Mouse (Mus musculus) MEL (cell line): ENCODE results near the gene Mgst3. TPM values are rescaled to one million over a fixed set of nuclear protein-coding genes. Genes with fewer than 3 reads are reported as not detected.

Experiments used
- DNase-seq: peaks from one replicate; pipeline ENCODE4 v3.0.0; 2011; ENCODE audit warnings: low read depth, low spot score
- H3K27ac ChIP-seq: 2 replicates; pipeline ENCODE4 v1.5.1; 2012; ENCODE audit warnings: low read depth, mild to moderate bottlenecking, control low read depth, low read length, moderate library complexity; ENCODE audit not compliant: control insufficient read depth
- H3K27me3 ChIP-seq, 2 experiments: fragments of 150-350 bp in 1 of 2; sonication (generic) in 1 of 2; 2 replicates each; pipeline ENCODE4 v1.6.1; 2012; ENCODE audit warnings: low read length in 2 of 2, mild to moderate bottlenecking in 2 of 2, improper control_type of control experiment in 1 of 2, moderate library complexity in 1 of 2; ENCODE audit not compliant: insufficient read depth in 2 of 2, control insufficient read depth in 1 of 2
- H3K36me3 ChIP-seq, 2 experiments: 2 replicates each; pipeline ENCODE4 v1.6.1; 2012 to 2014; ENCODE audit warnings: low read length in 2 of 2, improper control_type of control experiment in 1 of 2, inconsistent platforms in 1 of 2, mild to moderate bottlenecking in 1 of 2; ENCODE audit not compliant: insufficient read depth in 2 of 2, control insufficient read depth in 1 of 2
- H3K4me1 ChIP-seq, 2 experiments: fragments of 150-350 bp in 1 of 2; sonication (generic) in 1 of 2; 2 replicates each; pipeline ENCODE4 v1.6.1; 2012; ENCODE audit warnings: low read length in 2 of 2, improper control_type of control experiment in 1 of 2, mild to moderate bottlenecking in 1 of 2; ENCODE audit not compliant: insufficient read depth in 2 of 2, control insufficient read depth in 1 of 2
- H3K4me3 ChIP-seq, 2 experiments: fragments of 150-350 bp in 1 of 2; sonication (generic) in 1 of 2; 2 replicates each; pipeline ENCODE4 v1.5.1; 2012; ENCODE audit warnings: low read depth in 2 of 2, low read length in 2 of 2, mild to moderate bottlenecking in 2 of 2, moderate library complexity in 2 of 2, control low read depth in 1 of 2, improper control_type of control experiment in 1 of 2; ENCODE audit not compliant: control insufficient read depth in 1 of 2, insufficient read depth in 1 of 2
- H3K79me2 ChIP-seq: 2 replicates; pipeline ENCODE4 v1.6.1; 2012; ENCODE audit warnings: mild to moderate bottlenecking, low read length, moderate library complexity; ENCODE audit not compliant: control insufficient read depth, poor library complexity, insufficient read depth
- H3K9ac ChIP-seq: 2 replicates; pipeline ENCODE4 v1.6.1; 2012; ENCODE audit warnings: low read depth, mild to moderate bottlenecking, control low read depth, low read length, moderate library complexity; ENCODE audit not compliant: control insufficient read depth, poor library complexity, severe bottlenecking
- H3K9me3 ChIP-seq: fragments of 150-350 bp; sonication (generic); replicated peaks from 2 replicates; pipeline ENCODE4 v1.6.1; 2012; ENCODE audit warnings: mild to moderate bottlenecking, low read length, improper control_type of control experiment, moderate library complexity; ENCODE audit not compliant: insufficient read depth
- BHLHE40 ChIP-seq: IDR thresholded peaks from 2 replicates; pipeline ENCODE4 v1.6.1; 2012; ENCODE audit warnings: low read depth, mild to moderate bottlenecking, inconsistent platforms, low read length, improper control_type of control experiment, borderline replicate concordance
- CHD1 ChIP-seq: IDR thresholded peaks from 2 replicates; pipeline ENCODE4 v1.6.1; 2012; ENCODE audit warnings: low read depth, mild to moderate bottlenecking, inconsistent platforms, low read length, improper control_type of control experiment
- E2F4 ChIP-seq: IDR thresholded peaks from 2 replicates; pipeline ENCODE4 v1.6.1; 2011; ENCODE audit warnings: low read depth, low read length, improper control_type of control experiment, borderline replicate concordance
- ELF1 ChIP-seq: IDR thresholded peaks from 2 replicates; pipeline ENCODE4 v1.6.1; 2014; ENCODE audit warnings: low read depth, mild to moderate bottlenecking, inconsistent platforms, low read length, improper control_type of control experiment, moderate library complexity
- EP300 ChIP-seq, 2 experiments: IDR thresholded peaks; 2 replicates each; pipeline ENCODE4 v1.6.1; 2011; ENCODE audit warnings: improper control_type of control experiment in 2 of 2, low read length in 2 of 2, low read depth in 1 of 2, mild to moderate bottlenecking in 1 of 2
- JUND ChIP-seq: IDR thresholded peaks from 2 replicates; pipeline ENCODE4 v1.6.1; 2011; ENCODE audit warnings: low read depth, mild to moderate bottlenecking, improper control_type of control experiment, low read length
- MAFK ChIP-seq: IDR thresholded peaks from 2 replicates; pipeline ENCODE4 v1.6.1; 2011; ENCODE audit warnings: low read depth, mild to moderate bottlenecking, low read length, improper control_type of control experiment, borderline replicate concordance
- MAX ChIP-seq: IDR thresholded peaks from 2 replicates; pipeline ENCODE4 v1.6.1; 2011; ENCODE audit warnings: low read length, improper control_type of control experiment
- MEF2A ChIP-seq: IDR thresholded peaks from 2 replicates; pipeline ENCODE4 v1.6.1; 2014; ENCODE audit warnings: low read depth, mild to moderate bottlenecking, inconsistent platforms, low read length, improper control_type of control experiment; ENCODE audit not compliant: poor library complexity, insufficient replicate concordance, severe bottlenecking; ENCODE audit errors: extremely low read depth
- MYB ChIP-seq: IDR thresholded peaks from 2 replicates; pipeline ENCODE4 v1.6.1; 2011; ENCODE audit warnings: mild to moderate bottlenecking, low read depth, low read length, improper control_type of control experiment
- NRF1 ChIP-seq: IDR thresholded peaks from 2 replicates; pipeline ENCODE4 v1.6.1; 2014; ENCODE audit warnings: low read depth, mild to moderate bottlenecking, inconsistent platforms, low read length, improper control_type of control experiment, moderate library complexity; ENCODE audit not compliant: poor library complexity, insufficient read depth, severe bottlenecking
- POLR2A ChIP-seq, 2 experiments: IDR thresholded peaks; 2 replicates each; pipeline ENCODE4 v1.6.1; 2011 to 2012; ENCODE audit warnings: low read length in 2 of 2, mild to moderate bottlenecking in 2 of 2, control low read depth in 1 of 2, improper control_type of control experiment in 1 of 2, low read depth in 1 of 2, moderate library complexity in 1 of 2; ENCODE audit not compliant: control insufficient read depth in 1 of 2, insufficient read depth in 1 of 2, poor library complexity in 1 of 2
- POLR2AphosphoS5 ChIP-seq: IDR thresholded peaks from 2 replicates; pipeline ENCODE4 v1.6.1; 2012; ENCODE audit warnings: low read depth, borderline replicate concordance, mild to moderate bottlenecking, inconsistent platforms, low read length, moderate library complexity, mixed read lengths
- RAD21 ChIP-seq: IDR thresholded peaks from 2 replicates; pipeline ENCODE4 v1.6.1; 2011; ENCODE audit warnings: mild to moderate bottlenecking, low read depth, low read length, improper control_type of control experiment
- USF1 ChIP-seq: IDR thresholded peaks from 2 replicates; pipeline ENCODE4 v1.6.1; 2014; ENCODE audit warnings: low read depth, mild to moderate bottlenecking, inconsistent platforms, low read length, improper control_type of control experiment, moderate library complexity
- polyA plus RNA-seq, 2 experiments: library from polyadenylated mRNA; stranded (reverse) in 1 of 2; unstranded in 1 of 2; fragments of >175 nt in 1 of 2; fragments of >200 nt in 1 of 2; gene quantifications; 2 replicates each; pipeline versions ENCODE4 v1.2.1 to v1.2.4; 2012; ENCODE audit warnings: low replicate concordance in 2 of 2, low read depth in 1 of 2; ENCODE audit not compliant: insufficient read length in 2 of 2, insufficient read depth in 1 of 2, missing spikeins in 1 of 2
- total RNA-seq: library from RNA; depleted of rRNA; stranded (reverse); fragments of 300-350 nt; gene quantifications from 2 replicates; pipeline ENCODE4 v1.2.3, GENCODE M21; 2012

The Mgst3 gene
- total and polyA plus RNA-seq, 3 experiments: 17.0 to 33.2 TPM; not detected in 1

DNA sequence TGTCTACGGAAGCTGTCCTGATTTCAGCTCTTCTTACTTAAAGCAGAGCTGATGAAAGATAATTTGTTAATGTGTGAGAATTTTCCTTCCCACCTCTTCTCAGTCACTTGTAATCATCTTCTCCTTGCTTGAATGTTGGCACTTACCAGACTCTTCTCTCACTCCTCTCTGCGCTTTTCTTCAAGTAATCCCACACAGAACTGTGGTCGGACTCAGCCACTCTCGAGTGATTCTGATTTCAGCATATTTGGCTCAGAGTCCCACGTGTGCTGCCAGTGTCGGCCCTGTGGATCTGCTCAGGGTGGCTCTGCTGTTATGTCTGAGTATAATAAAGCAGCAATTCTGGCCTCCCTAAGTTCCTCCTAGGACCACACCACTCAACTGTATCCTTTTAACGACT is 43.5 kb upstream of the Mgst3 start (continued):
- TF ChIP-seq RAD21: no peak

DNA sequence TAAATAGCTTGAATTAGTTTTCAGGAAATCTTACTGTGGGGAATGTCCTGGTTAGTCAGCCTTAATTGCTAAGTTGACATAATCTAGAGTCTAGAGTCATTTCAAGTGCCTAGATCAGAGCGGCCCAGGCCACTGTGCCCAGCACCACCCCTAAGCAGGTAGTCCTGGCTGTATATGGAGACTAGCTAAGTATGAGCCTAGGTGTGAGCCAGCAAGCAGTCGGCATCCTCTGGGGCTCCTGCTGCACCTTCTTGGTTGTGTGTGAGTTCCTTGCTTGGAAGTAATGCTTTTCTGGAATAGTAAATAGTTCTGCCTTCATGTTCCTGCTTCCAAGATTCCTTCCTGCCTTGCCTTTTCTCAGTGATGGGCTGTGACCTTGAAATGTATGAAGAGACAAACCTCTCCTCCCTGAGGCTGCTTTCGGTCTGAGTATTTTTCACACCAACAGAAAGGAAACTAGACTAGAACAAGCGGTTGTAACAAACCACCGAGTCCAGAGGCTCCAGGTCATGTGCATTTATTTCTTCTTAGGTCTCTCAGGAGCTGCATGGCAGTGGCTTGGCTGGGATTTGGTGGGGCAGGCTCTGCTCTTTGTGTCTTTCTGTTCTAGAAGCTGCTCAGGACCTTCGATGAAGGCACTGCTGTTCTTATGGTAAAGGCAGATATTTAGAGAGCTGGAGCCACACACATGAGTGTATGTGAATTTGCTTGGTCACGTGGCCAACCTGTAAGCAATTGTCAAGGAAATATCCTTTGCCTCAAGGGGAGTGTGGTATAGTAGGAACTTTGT is 42.7 kb upstream of the Mgst3 start:
- no peaks in the 10 kb centered on the region for H3K9me3 ChIP-seq
- no peak overlapping the region for H3K4me3 ChIP-seq
- no peaks in the 10 kb centered on the region for H3K4me1 ChIP-seq
- no peaks in the 10 kb centered on the region for H3K79me2 ChIP-seq
- no peak overlapping the region for H3K27ac ChIP-seq
- peaks cover 0 to 7% of the 10 kb centered on the region in 2 experiments; a peak in 1 of 4 replicates for H3K27me3 ChIP-seq
- no peaks in the 10 kb centered on the region for H3K36me3 ChIP-seq
- no peak for TF ChIP-seq MAFK
- TF ChIP-seq USF1: 0 out of 2 replicates have a peak, but pooled peaks have one; percentile 13
- TF ChIP-seq, all 39 proteins: peak for 1
- no peak overlapping the region for H3K9ac ChIP-seq
- no peak for DNase-seq

DNA sequence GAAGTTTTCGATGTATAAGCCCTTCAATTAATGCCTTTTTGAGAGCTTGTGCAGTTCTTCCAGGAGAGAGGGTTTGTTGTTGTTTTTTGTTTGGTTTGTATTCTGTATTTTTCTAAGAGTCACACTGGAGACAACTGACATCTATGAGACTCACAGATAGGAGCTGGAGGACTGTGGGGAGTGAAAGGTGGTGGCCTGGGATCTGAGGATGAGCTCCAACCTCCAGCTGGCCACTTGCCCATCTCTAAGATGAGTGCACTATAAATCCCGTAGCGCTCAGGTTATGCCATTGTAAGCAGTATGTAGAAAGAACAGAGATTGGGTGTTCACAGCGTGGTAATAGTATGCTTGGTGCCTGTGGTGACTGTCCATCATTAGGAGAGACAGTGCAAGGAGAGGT is 41.3 kb upstream of the Mgst3 start:
- H3K4me1 ChIP-seq: no peaks in the 10 kb centered on the region
- no peaks in the 10 kb centered on the region for H3K9me3 ChIP-seq
- no peaks in the 10 kb centered on the region for H3K79me2 ChIP-seq
- peaks cover 0 to 7% of the 10 kb centered on the region in 2 experiments; a peak in 1 of 4 replicates for H3K27me3 ChIP-seq
- no peak overlapping the region for H3K4me3 ChIP-seq
- no peaks in the 10 kb centered on the region for H3K36me3 ChIP-seq
- no peak for TF ChIP-seq BHLHE40
- no peak for TF ChIP-seq E2F4
- TF ChIP-seq POLR2A (IDR thresholded peaks at IDR 0.05; ENCODE audit: control insufficient read depth in 1 of 2, insufficient read depth in 1 of 2, low read depth in 1 of 2, low read length in 2 of 2, poor library complexity in 1 of 2): no peak
- TF ChIP-seq CHD1: no peak
- no peak for TF ChIP-seq NRF1
- TF ChIP-seq MEF2A: no peak
- TF ChIP-seq MYB: no peak
- TF ChIP-seq POLR2AphosphoS5: no peak
- no peak for TF ChIP-seq JUND
- TF ChIP-seq MAX: no peak
- no peak for TF ChIP-seq ELF1
- no peak for TF ChIP-seq EP300 (IDR thresholded peaks at IDR 0.05; ENCODE audit: low read depth in 1 of 2, low read length in 2 of 2)
- no peak for TF ChIP-seq RAD21
- H3K27ac ChIP-seq: no peak overlapping the region
- no peak for DNase-seq
- no peak overlapping the region for H3K9ac ChIP-seq
